Mouse (Mus musculus): ENCODE results near the gene Gli3. TPM values are rescaled to one million over a fixed set of nuclear protein-coding genes. Genes with fewer than 3 reads are reported as not detected.

Gene Gli3
- total and polyA plus RNA-seq, 2 experiments: 0.15 to 0.37 TPM

DNA sequence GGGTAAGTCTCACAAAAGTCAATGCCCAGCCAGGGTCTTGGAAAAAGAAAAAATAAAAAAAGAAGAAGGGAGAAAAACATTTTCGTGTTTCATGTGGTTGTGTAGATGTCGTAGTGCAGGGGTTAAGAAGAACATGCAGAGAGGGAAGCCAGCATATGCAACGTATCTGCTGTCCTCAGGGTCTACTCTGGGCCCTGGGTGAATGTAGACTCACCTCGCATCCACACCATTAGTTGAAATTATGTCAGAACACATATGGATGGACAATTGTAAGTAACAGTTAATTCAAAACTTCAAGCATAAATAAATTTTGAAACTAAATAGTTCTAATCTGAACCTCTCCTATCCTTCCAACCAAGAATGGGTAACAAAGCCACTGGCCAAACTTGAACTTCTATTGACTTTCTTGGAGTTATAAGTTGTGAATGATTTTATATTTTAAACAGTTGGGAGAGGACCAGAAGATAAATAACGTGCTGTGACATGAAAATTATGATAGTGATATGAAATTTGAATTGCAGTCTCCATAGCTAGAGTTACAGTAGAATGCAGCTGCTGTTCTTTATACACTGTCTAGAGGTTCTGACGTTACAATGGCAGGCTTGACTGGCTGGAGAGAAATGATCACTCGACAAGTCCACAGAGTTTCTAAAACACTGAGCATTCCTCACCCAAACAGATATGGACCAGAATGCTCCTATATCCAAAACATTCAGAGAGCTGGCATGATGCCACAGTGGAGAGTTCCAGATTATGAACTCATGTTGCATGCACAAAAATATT lies 16.1 kb upstream of the Gli3 start:
- H3K4me1 ChIP-seq (ENCODE audit: control insufficient read depth, insufficient read depth, low read length): no peaks in the 10 kb centered on the region
- 69% methylated on average over 7 of the region's 7 CpGs for WGBS
- no peaks in the 10 kb centered on the region for H3K27me3 ChIP-seq (ENCODE audit: control insufficient read depth, insufficient read depth, low read length)
- H3K4me3 ChIP-seq (ENCODE audit: insufficient read depth, low read depth, low read length): no peak overlapping the region
- H3K36me3 ChIP-seq (ENCODE audit: control insufficient read depth, insufficient read depth, low read length): no peaks in the 10 kb centered on the region
- H3K27ac ChIP-seq (replicated peaks; ENCODE audit: insufficient read depth, low read depth, low read length): no peak overlapping the region
- DNase-seq (ENCODE audit: extremely low read depth, low read depth, low spot score): no peak
- no peaks in the 10 kb centered on the region for H3K79me2 ChIP-seq (ENCODE audit: control insufficient read depth, insufficient read depth, low read length)
- no peak overlapping the region for H3K9ac ChIP-seq (ENCODE audit: low read depth, low read length)
- TF ChIP-seq CTCF (IDR thresholded peaks at IDR 0.05; ENCODE audit: low read depth, low read length) (no peak), POLR2A (IDR thresholded peaks at IDR 0.05; ENCODE audit: extremely low read depth, insufficient read depth, low read length) (no peak)

DNA sequence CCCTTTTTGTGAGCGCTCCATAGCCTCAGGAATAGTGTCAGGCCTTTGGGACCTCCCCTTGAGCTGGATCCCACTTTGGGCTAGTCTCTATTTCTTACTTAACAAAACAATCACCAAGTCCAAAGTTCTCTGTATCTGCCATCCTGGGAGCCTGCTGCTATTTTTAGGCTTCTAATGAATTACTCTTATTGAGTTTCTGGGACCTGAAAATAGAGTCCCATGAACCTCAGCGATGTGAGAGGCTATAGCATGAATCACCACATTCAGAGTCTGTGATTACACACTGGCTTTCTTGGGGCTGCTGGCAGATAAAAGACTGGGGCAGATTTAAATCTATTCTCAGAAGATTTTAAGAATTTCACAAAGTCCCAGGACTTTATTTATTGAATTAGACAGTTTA lies 12.1 kb upstream of the Gli3 start:
- Histone ChIP-seq H3K27me3 (ENCODE audit: control insufficient read depth, insufficient read depth, low read length) (no peaks in the 10 kb centered on the region), H3K36me3 (ENCODE audit: control insufficient read depth, insufficient read depth, low read length) (no peaks in the 10 kb centered on the region), H3K4me1 (ENCODE audit: control insufficient read depth, insufficient read depth, low read length) (no peaks in the 10 kb centered on the region), H3K4me3 (ENCODE audit: insufficient read depth, low read depth, low read length) (no peak overlapping the region), H3K9ac (ENCODE audit: low read depth, low read length) (no peak overlapping the region), H3K27ac (replicated peaks; ENCODE audit: insufficient read depth, low read depth, low read length) (no peak overlapping the region), H3K79me2 (ENCODE audit: control insufficient read depth, insufficient read depth, low read length) (no peaks in the 10 kb centered on the region)
- 58% methylated on average over 2 of the region's 2 CpGs for WGBS
- DNase-seq (ENCODE audit: extremely low read depth, low read depth, low spot score): no peak
- TF ChIP-seq CTCF (IDR thresholded peaks at IDR 0.05; ENCODE audit: low read depth, low read length): no peak
- TF ChIP-seq POLR2A (IDR thresholded peaks at IDR 0.05; ENCODE audit: extremely low read depth, insufficient read depth, low read length): no peak

DNA sequence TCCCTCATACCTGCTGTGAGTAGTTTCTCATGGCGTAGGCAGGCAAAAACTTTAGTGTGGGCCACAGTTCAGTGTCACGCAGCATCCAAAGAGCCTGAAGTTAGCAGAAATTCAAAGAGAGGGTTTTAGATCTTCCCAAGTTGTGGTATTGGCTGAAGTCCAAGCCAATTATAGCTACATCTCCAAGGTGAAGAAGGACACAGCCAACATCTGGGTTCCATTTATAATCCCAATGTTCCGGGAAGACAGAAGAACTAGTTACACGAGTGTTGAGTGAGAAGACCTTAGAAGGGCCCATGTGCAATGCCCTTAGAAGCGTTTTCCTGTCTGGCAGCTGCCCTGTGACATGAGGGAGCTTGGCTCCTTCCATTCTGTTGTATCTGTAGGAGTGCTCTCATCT lies 5.2 kb upstream of the Gli3 start:
- H3K9ac ChIP-seq (ENCODE audit: low read depth, low read length): no peak overlapping the region
- H3K27me3 ChIP-seq (ENCODE audit: control insufficient read depth, insufficient read depth, low read length): no peaks in the 10 kb centered on the region
- no peak overlapping the region for H3K27ac ChIP-seq (replicated peaks; ENCODE audit: insufficient read depth, low read depth, low read length)
- H3K4me3 ChIP-seq (ENCODE audit: insufficient read depth, low read depth, low read length): no peak overlapping the region
- no peak for TF ChIP-seq POLR2A (IDR thresholded peaks at IDR 0.05; ENCODE audit: extremely low read depth, insufficient read depth, low read length)
- TF ChIP-seq CTCF (IDR thresholded peaks at IDR 0.05; ENCODE audit: low read depth, low read length): no peak
- H3K79me2 ChIP-seq (ENCODE audit: control insufficient read depth, insufficient read depth, low read length): no peaks in the 10 kb centered on the region
- DNase-seq (ENCODE audit: extremely low read depth, low read depth, low spot score): no peak
- H3K4me1 ChIP-seq (ENCODE audit: control insufficient read depth, insufficient read depth, low read length): no peaks in the 10 kb centered on the region
- no peaks in the 10 kb centered on the region for H3K36me3 ChIP-seq (ENCODE audit: control insufficient read depth, insufficient read depth, low read length)
- WGBS: 75% methylated on average over 5 of the region's 5 CpGs

DNA sequence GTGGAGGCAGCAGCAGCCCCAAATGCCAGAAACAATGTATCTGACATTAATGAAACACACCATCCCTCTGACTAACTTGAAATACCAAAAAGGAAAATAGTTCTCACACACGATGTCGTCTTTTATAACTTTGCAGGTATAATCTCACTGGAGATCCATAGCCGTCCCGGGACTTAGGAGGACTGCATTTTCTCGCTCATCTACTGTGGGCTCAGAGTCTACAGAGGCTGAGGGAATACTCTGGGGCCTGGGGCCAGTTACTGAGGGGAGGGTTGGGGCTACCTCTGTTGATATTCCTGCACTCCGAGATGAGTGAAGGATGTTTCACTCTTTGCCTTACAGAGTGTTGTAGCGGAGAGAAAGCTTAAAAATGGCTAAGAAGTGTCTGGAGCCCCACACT lies 1.1 kb upstream of the Gli3 start:
- H3K27ac ChIP-seq (replicated peaks; ENCODE audit: insufficient read depth, low read depth, low read length): no peak overlapping the region
- no peaks in the 10 kb centered on the region for H3K4me1 ChIP-seq (ENCODE audit: control insufficient read depth, insufficient read depth, low read length)
- peaks cover 9% of the 10 kb centered on the region; the same call in 1 of the 2 replicates for H3K27me3 ChIP-seq (ENCODE audit: control insufficient read depth, insufficient read depth, low read length)
- H3K36me3 ChIP-seq (ENCODE audit: control insufficient read depth, insufficient read depth, low read length): no peaks in the 10 kb centered on the region
- H3K9ac ChIP-seq (ENCODE audit: low read depth, low read length): no peak overlapping the region
- no peaks in the 10 kb centered on the region for H3K79me2 ChIP-seq (ENCODE audit: control insufficient read depth, insufficient read depth, low read length)
- DNase-seq (ENCODE audit: extremely low read depth, low read depth, low spot score): no peak
- H3K4me3 ChIP-seq (ENCODE audit: insufficient read depth, low read depth, low read length): no peak overlapping the region
- WGBS: 36% methylated on average over 7 of the region's 7 CpGs
- TF ChIP-seq POLR2A (IDR thresholded peaks at IDR 0.05; ENCODE audit: extremely low read depth, insufficient read depth, low read length): no peak
- TF ChIP-seq CTCF (IDR thresholded peaks at IDR 0.05; ENCODE audit: low read depth, low read length): no peak

DNA sequence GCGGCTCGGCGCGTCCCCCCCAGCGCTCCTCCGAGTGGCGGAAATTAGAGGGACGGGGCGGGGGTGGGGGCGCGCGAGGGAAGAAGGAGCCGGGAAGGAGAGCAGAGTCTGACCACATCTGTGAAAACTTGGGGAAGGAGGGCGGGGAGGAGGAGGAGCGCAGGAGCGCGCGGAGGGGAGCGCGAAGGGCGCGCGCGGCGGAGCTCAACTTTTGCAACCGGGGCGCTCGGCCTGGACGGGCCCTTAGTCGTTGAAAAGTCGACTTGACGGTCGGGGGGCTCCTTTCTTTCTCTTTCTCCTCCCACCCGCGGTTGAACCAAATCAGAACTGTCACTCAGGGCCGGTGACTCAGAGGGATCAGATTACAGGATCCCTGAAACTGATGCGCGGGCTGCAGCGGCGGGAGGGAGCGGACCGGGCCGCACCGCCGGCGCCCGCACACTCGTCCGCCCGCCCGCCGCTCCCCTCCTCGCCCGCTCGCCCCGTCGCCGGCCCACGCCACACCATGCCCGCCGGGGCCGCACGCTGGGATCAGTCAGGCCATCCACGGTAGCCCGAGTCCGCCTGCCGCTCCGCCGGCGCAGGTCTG lies 551 bp downstream of the Gli3 start:
- 1% methylated on average over 57 of the region's 70 CpGs for WGBS

DNA sequence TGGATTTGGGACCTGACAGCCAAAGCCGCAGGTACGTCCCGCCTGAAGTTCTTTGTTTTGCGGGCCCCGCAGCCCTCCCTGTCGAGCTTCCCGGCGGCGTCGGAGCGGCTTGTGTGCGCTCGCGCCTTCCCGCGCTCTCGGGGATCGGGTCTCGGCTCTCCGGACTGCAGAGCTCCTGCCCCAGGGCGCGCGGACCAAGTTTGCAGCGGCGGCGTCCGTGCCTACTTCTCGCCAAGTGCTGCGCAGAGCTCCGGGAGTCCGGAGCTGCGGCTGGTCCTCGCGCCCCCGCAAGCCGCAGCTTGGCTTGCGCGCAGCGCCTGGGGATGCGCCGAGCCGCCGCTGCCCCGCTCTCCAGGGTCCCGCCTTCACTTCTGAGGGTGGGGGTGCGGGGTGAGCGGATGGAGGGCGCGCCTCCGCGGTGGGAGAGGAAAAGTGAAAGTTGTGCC lies 1.1 kb downstream of the Gli3 start:
- WGBS: 2% methylated on average over 51 of the region's 51 CpGs
- H3K4me3 ChIP-seq (ENCODE audit: insufficient read depth, low read depth, low read length): peak overlapping the region; percentile 40
- no peaks in the 10 kb centered on the region for H3K79me2 ChIP-seq (ENCODE audit: control insufficient read depth, insufficient read depth, low read length)
- no peak for DNase-seq (ENCODE audit: extremely low read depth, low read depth, low spot score)
- peak overlapping the region; percentile 16 for H3K9ac ChIP-seq (ENCODE audit: low read depth, low read length)
- H3K36me3 ChIP-seq (ENCODE audit: control insufficient read depth, insufficient read depth, low read length): no peaks in the 10 kb centered on the region
- TF ChIP-seq POLR2A (IDR thresholded peaks at IDR 0.05; ENCODE audit: extremely low read depth, insufficient read depth, low read length): no peak
- no peak for TF ChIP-seq CTCF (IDR thresholded peaks at IDR 0.05; ENCODE audit: low read depth, low read length)
- no peaks in the 10 kb centered on the region for H3K4me1 ChIP-seq (ENCODE audit: control insufficient read depth, insufficient read depth, low read length)
- H3K27me3 ChIP-seq (ENCODE audit: control insufficient read depth, insufficient read depth, low read length): peaks cover 9% of the 10 kb centered on the region; the same call in 1 of the 2 replicates
- H3K27ac ChIP-seq (replicated peaks; ENCODE audit: insufficient read depth, low read depth, low read length): no peak overlapping the region

More for the DNA sequence above, 551 bp downstream of the Gli3 start:
- DNase-seq (ENCODE audit: extremely low read depth, low read depth, low spot score): no peak
- H3K27me3 ChIP-seq (ENCODE audit: control insufficient read depth, insufficient read depth, low read length): peaks cover 9% of the 10 kb centered on the region; the same call in 1 of the 2 replicates
- H3K36me3 ChIP-seq (ENCODE audit: control insufficient read depth, insufficient read depth, low read length): no peaks in the 10 kb centered on the region
- TF ChIP-seq CTCF (IDR thresholded peaks at IDR 0.05; ENCODE audit: low read depth, low read length): no peak
- no peak for TF ChIP-seq POLR2A (IDR thresholded peaks at IDR 0.05; ENCODE audit: extremely low read depth, insufficient read depth, low read length)
- no peaks in the 10 kb centered on the region for H3K4me1 ChIP-seq (ENCODE audit: control insufficient read depth, insufficient read depth, low read length)
- H3K79me2 ChIP-seq (ENCODE audit: control insufficient read depth, insufficient read depth, low read length): no peaks in the 10 kb centered on the region
- H3K9ac ChIP-seq (ENCODE audit: low read depth, low read length): peak overlapping the region; percentile 16
- H3K4me3 ChIP-seq (ENCODE audit: insufficient read depth, low read depth, low read length): peak overlapping the region; percentile 40
- H3K27ac ChIP-seq (replicated peaks; ENCODE audit: insufficient read depth, low read depth, low read length): no peak overlapping the region
